Mouse (Mus musculus): ENCODE data around the gene Cops7b.
A peak's percentile ranks its signal among the peaks of the same experiment; 100 is the strongest.
"Not testable (repeated sequence)": the region's sequence is repeated elsewhere in the genome, so short reads cannot be mapped to it uniquely, and the experiment has no call there.

Cops7b gene

GRCm38 (mm10) chr1:86582451-86583096 is at the start of gene Cops7b, which contains the start of gene Pde6d:
TSS of gene Cops7b (plus strand) at chr1:86582904.
TSS of gene Pde6d (minus strand) at chr1:86582629.
- DNase-seq (ENCODE audit: low spot score) = peak; percentile 94

GRCm38 (mm10) chr1:86533411-86534130 is 49.1 kb upstream of the Cops7b start:
- DNase-seq (ENCODE audit: low spot score) = no peak

GRCm38 (mm10) chr1:86538383-86538782 is 44.3 kb upstream of the Cops7b start:
- DNase-seq (ENCODE audit: low spot score) = peak; percentile 23

GRCm38 (mm10) chr1:86539583-86539982 is 43.1 kb upstream of the Cops7b start:
- not testable (repeated sequence) for DNase-seq (ENCODE audit: low spot score)

GRCm38 (mm10) chr1:86542584-86542983 is 40.1 kb upstream of the Cops7b start:
- DNase-seq (ENCODE audit: low spot score) = no peak

GRCm38 (mm10) chr1:86546797-86547196 is 35.9 kb upstream of the Cops7b start:
- no peak for DNase-seq (ENCODE audit: low spot score)

- no peak for DNase-seq (ENCODE audit: low spot score)
Observed at GRCm38 (mm10) chr1:86551299-86551698, 31.4 kb upstream of the Cops7b start.

GRCm38 (mm10) chr1:86551877-86552276 is 30.8 kb upstream of the Cops7b start:
- no peak for DNase-seq (ENCODE audit: low spot score)

- no peak for DNase-seq (ENCODE audit: low spot score)
Observed at GRCm38 (mm10) chr1:86555665-86556064, 27.0 kb upstream of the Cops7b start.

- no peak for DNase-seq (ENCODE audit: low spot score)
Observed at GRCm38 (mm10) chr1:86557872-86558271, 24.8 kb upstream of the Cops7b start.

GRCm38 (mm10) chr1:86559232-86559631 is 23.5 kb upstream of the Cops7b start:
- no peak for DNase-seq (ENCODE audit: low spot score)

- no peak for DNase-seq (ENCODE audit: low spot score)
Observed at GRCm38 (mm10) chr1:86562663-86563062, 20.0 kb upstream of the Cops7b start.

GRCm38 (mm10) chr1:86568409-86568808 is 14.3 kb upstream of the Cops7b start:
- no peak for DNase-seq (ENCODE audit: low spot score)

GRCm38 (mm10) chr1:86569292-86569860 is 13.3 kb upstream of the Cops7b start:
- DNase-seq (ENCODE audit: low spot score) = no peak

- no peak for DNase-seq (ENCODE audit: low spot score)
Observed at GRCm38 (mm10) chr1:86571381-86571780, 11.3 kb upstream of the Cops7b start.

- no peak for DNase-seq (ENCODE audit: low spot score)
Observed at GRCm38 (mm10) chr1:86571941-86572340, 10.8 kb upstream of the Cops7b start.

- no peak for DNase-seq (ENCODE audit: low spot score)
Observed at GRCm38 (mm10) chr1:86580426-86580825, 2.3 kb upstream of the Cops7b start.

- peak; percentile 31 for DNase-seq (ENCODE audit: low spot score)
Observed at GRCm38 (mm10) chr1:86581692-86582450, 833 bp upstream of the Cops7b start.

GRCm38 (mm10) chr1:86583709-86584108 is 1.0 kb downstream of the Cops7b start:
- DNase-seq (ENCODE audit: low spot score) = no peak

GRCm38 (mm10) chr1:86586992-86587391 is 4.3 kb downstream of the Cops7b start:
- peak; percentile 77 for DNase-seq (ENCODE audit: low spot score)

- DNase-seq (ENCODE audit: low spot score) = no peak
Observed at GRCm38 (mm10) chr1:86594539-86594938, 11.8 kb downstream of the Cops7b start.

- no peak for DNase-seq (ENCODE audit: low spot score)
Observed at GRCm38 (mm10) chr1:86595315-86595714, 12.6 kb downstream of the Cops7b start.

Data from ovary, postnatal 36 days (tissue).